Mouse (Mus musculus) myocyte (in vitro differentiated cells): ENCODE data around the gene Apex2.

Experiments
- E2F4 ChIP-seq: IDR thresholded peaks from one replicate; pipeline ENCODE4 v1.6.1; 2011; ENCODE audit warnings: mild to moderate bottlenecking, control low read depth, moderate library complexity; ENCODE audit not compliant: insufficient read depth
- MAX ChIP-seq: IDR thresholded peaks from one replicate; pipeline ENCODE4 v1.6.1; 2011; ENCODE audit warnings: low read depth, mild to moderate bottlenecking, control low read depth
- POLR2A ChIP-seq: IDR thresholded peaks from one replicate; pipeline ENCODE4 v1.6.1; 2011; ENCODE audit warnings: low read depth, mild to moderate bottlenecking, control low read depth, moderate library complexity; ENCODE audit not compliant: insufficient read length
- POLR2AphosphoS2 ChIP-seq: IDR thresholded peaks from one replicate; pipeline ENCODE4 v1.6.1; 2011; ENCODE audit warnings: low read depth, control low read depth; ENCODE audit not compliant: insufficient read length
- REST ChIP-seq: IDR thresholded peaks from one replicate; pipeline ENCODE4 v1.6.1; 2011; ENCODE audit warnings: mild to moderate bottlenecking, control low read depth, moderate library complexity; ENCODE audit not compliant: insufficient read depth, insufficient read length
- SRF ChIP-seq: IDR thresholded peaks from one replicate; pipeline ENCODE4 v1.6.1; 2011; ENCODE audit warnings: low read depth; ENCODE audit not compliant: control insufficient read depth, insufficient read length

- TF ChIP-seq POLR2A (no peak), SRF (no peak), MAX (no peak), REST (no peak), E2F4 (no peak), POLR2AphosphoS2 (no peak)
Measured at GRCm38 (mm10) chrX:150581921-150582320, 7.7 kb downstream of the Apex2 start.
